Mouse (Mus musculus) heart, embryonic 10.5 days (tissue): ENCODE data around the gene Pde4b. TPM values are rescaled to one million over a fixed set of nuclear protein-coding genes. Genes with fewer than 3 reads are reported as not detected.

ENCODE experiments used
- DNase-seq: peaks from one replicate; pipeline ENCODE4 v3.0.0-alpha.2; 2017; ENCODE audit warnings: low spot score
- H3K27ac ChIP-seq: fragments of 300-500 bp; sonication (generic); 2 replicates; pipeline ENCODE4 v1.5.1; 2016; ENCODE audit warnings: mild to moderate bottlenecking
- H3K27me3 ChIP-seq: fragments of 300-500 bp; sonication (generic); 2 replicates; pipeline ENCODE4 v1.6.1; 2016; ENCODE audit warnings: mild to moderate bottlenecking; ENCODE audit not compliant: poor library complexity, insufficient read depth, severe bottlenecking
- H3K36me3 ChIP-seq: fragments of 300-500 bp; sonication (generic); 2 replicates; pipeline ENCODE4 v1.6.1; 2016; ENCODE audit warnings: mild to moderate bottlenecking, moderate library complexity
- H3K4me1 ChIP-seq: fragments of 300-500 bp; sonication (generic); 2 replicates; pipeline ENCODE4 v1.6.1; 2016; ENCODE audit warnings: mild to moderate bottlenecking
- H3K4me3 ChIP-seq: fragments of 300-500 bp; sonication (generic); 2 replicates; pipeline ENCODE4 v1.5.1; 2016; ENCODE audit warnings: mild to moderate bottlenecking, moderate library complexity
- H3K9me3 ChIP-seq: fragments of 300-500 bp; sonication (generic); 2 replicates; pipeline ENCODE4 v1.6.1; 2016; ENCODE audit warnings: mild to moderate bottlenecking, moderate library complexity
- WGBS: fragments of 180-500 bp; shearing (Covaris S2); methylation state at CpG from one replicate; pipeline ENCODE4 v1.1.7; 2016; 5-methylcytosine and 5-hydroxymethylcytosine counted together
- polyA plus RNA-seq: library from polyadenylated mRNA; unstranded; fragments of >200 nt; fragmentation: Nextera tagmentation; extraction: Ambion mirVana; gene quantifications from 2 replicates; pipeline ENCODE4 v1.2.1, GENCODE M21; 2016

Pde4b gene
- polyA plus RNA-seq, 1 experiment from 2014 or later, result 13.9 TPM

DNA sequence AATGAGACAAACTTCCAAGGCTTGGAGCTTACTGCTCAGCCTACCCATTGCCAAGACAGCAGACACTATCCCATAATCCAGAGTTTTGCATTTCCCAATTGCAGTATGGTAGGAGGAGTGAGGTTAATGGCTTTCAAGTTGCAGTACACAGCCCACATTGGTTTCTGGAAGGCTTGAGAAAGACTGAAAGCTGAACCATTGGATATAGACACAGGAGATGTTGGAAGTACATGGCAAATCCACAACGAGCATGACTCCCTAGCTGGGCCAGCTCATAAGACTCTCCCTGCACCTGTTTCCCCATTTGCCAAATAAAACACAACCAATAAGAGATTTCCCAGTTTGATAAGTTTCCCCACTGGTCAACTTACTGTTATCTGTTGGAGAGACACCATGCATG is 450.9 kb downstream of the Pde4b start:
- H3K4me1 ChIP-seq, result peaks cover 5% of the 10 kb centered on the region; the same call in 1 of the 2 replicates
- no peak overlapping the region for H3K27ac ChIP-seq
- no peaks in the 10 kb centered on the region for H3K27me3 ChIP-seq
- H3K36me3 ChIP-seq, result no peaks in the 10 kb centered on the region
- 72% methylated on average over 1 of the region's 1 CpGs for WGBS
- no peak for DNase-seq
- no peak overlapping the region for H3K4me3 ChIP-seq
- no peaks in the 10 kb centered on the region for H3K9me3 ChIP-seq

DNA sequence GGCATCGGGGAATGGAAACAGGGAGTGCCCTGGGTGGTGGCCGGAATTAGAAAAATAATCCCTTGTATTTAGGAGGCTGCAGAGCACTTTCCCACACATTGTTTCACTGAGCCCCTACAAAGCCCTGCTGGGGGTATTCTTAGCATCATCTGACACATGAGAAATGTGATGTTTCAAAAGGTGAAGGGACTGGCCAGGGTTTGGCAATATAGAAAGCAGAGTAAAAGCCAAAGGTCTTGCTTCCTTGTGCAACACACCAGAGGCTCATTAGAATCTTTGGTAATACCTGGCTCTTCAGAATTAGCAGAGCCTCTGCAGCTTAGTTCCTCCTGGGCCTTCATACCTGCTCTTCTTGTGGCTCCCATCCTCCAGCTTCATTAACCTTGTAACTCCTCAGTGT is 451.4 kb downstream of the Pde4b start:
- Histone ChIP-seq H3K4me1 (peaks cover 5% of the 10 kb centered on the region; the same call in 1 of the 2 replicates), H3K9me3 (no peaks in the 10 kb centered on the region), H3K27ac (no peak overlapping the region), H3K27me3 (no peaks in the 10 kb centered on the region), H3K36me3 (no peaks in the 10 kb centered on the region), H3K4me3 (no peak overlapping the region)
- no peak for DNase-seq
- 77% methylated on average over 2 of the region's 2 CpGs for WGBS

GRCm38 (mm10) chr4:102539598-102540180 is 452.3 kb downstream of the Pde4b start:
- Histone ChIP-seq H3K27ac (no peak overlapping the region), H3K9me3 (no peaks in the 10 kb centered on the region), H3K27me3 (no peaks in the 10 kb centered on the region), H3K4me3 (no peak overlapping the region), H3K4me1 (peaks cover 5% of the 10 kb centered on the region; the same call in 1 of the 2 replicates), H3K36me3 (no peaks in the 10 kb centered on the region)
- no peak for DNase-seq
- 75% methylated on average over 5 of the region's 5 CpGs for WGBS

- Histone ChIP-seq H3K27ac (no peak overlapping the region), H3K4me1 (peaks cover 5% of the 10 kb centered on the region; the same call in 1 of the 2 replicates), H3K9me3 (no peaks in the 10 kb centered on the region), H3K36me3 (no peaks in the 10 kb centered on the region), H3K4me3 (no peak overlapping the region), H3K27me3 (no peaks in the 10 kb centered on the region)
- no peak for DNase-seq
- 89% methylated on average over 3 of the region's 3 CpGs for WGBS
These were observed 455.6 kb downstream of the Pde4b start for GRCm38 (mm10) chr4:102542976-102543375.

DNA sequence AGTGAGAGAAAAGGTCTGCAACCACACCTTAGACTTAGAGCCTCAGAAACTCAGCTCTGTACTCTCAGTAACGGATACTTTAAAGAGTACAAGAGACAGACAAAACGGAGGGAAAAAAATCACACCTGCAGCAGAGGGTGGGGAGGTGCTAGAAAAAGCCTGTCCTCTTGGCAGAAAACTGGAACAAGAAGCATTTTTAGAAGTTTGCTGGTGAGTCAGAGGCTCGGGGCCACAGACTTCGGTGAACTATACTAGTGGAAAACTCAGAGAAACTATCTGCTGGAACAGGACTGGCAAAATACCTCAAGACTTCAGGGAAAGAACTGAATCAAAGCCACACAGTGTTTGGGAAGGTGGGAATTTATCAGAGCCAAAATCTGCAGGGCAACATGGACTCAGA is 457.9 kb downstream of the Pde4b start:
- H3K4me3 ChIP-seq, result no peak overlapping the region
- 86% methylated on average over 4 of the region's 4 CpGs for WGBS
- H3K27ac ChIP-seq, result no peak overlapping the region

DNA sequence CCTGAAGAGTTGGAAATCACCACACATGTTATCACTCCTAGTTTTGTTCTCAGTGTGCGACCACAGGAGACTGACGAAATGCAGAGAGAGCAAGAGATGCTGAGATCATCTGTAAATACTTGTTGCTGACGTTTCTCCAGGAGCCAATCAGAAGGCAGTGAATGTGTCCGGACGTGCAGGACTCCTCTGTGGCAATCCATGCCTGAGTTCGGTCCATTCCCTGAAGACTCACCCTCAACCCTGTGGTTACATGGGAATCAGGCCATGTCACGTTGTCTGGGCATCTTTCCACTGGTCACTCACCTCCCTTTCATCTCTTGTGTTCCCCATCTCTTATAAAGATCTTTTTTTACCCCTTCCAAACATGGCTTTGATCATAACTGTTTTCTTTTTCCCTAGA is 468.2 kb downstream of the Pde4b start:
- H3K4me3 ChIP-seq, result no peak overlapping the region

More for the DNA sequence above, 457.9 kb downstream of the Pde4b start:
- Histone ChIP-seq H3K9me3 (no peaks in the 10 kb centered on the region), H3K36me3 (no peaks in the 10 kb centered on the region), H3K4me1 (no peaks in the 10 kb centered on the region; the same call in 1 of the 2 replicates), H3K27me3 (no peaks in the 10 kb centered on the region)
- no peak for DNase-seq

GRCm38 (mm10) chr4:102557006-102557405 is 469.7 kb downstream of the Pde4b start:
- no peaks in the 10 kb centered on the region for H3K36me3 ChIP-seq
- no peak overlapping the region for H3K4me3 ChIP-seq
- DNase-seq, result no peak
- WGBS, result 63% methylated on average over 2 of the region's 2 CpGs
- no peak overlapping the region for H3K27ac ChIP-seq
- peaks cover 11% of the 10 kb centered on the region; the same call in 1 of the 2 replicates for H3K4me1 ChIP-seq
- no peaks in the 10 kb centered on the region for H3K9me3 ChIP-seq
- H3K27me3 ChIP-seq, result no peaks in the 10 kb centered on the region

More for the DNA sequence above, 468.2 kb downstream of the Pde4b start:
- Histone ChIP-seq H3K27me3 (no peaks in the 10 kb centered on the region), H3K27ac (no peak overlapping the region), H3K36me3 (no peaks in the 10 kb centered on the region), H3K4me1 (peaks cover 11% of the 10 kb centered on the region; the same call in 1 of the 2 replicates), H3K9me3 (no peaks in the 10 kb centered on the region)
- WGBS, result 64% methylated on average over 7 of the region's 7 CpGs
- no peak for DNase-seq

DNA sequence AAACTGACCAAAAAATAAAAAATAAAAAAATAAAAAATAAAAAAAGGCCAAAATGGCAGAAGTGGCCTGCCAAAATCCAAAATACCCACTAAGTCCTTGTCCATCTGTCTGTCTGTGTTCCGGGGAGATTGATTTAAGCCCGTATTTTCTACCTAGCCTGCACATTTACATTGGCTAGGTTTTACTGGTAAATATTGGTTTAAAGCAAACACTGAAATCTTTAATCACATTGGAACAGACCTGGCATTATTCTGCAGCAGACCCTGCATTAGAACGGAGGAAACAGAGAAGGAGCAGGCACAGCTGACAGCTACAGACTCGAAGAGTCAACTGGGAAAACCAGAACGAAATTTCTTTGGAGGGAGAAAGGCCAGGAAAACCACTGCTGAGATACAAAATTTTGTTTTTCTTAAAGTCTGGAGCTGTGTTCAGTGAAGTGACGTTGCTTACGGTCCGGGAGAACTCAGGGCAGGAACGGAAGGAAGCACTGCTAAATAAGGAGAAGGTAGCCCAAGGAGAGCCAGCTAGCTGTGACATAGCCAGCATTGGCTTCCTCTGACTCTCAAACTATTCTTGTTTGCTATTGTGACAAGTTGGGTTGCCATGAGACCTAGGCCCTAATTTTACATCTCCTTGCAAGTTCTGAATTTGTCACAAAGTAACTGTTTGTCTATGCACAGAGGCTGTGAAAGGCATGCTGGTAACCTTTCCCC is 470.3 kb downstream of the Pde4b start:
- WGBS, result 59% methylated on average over 9 of the region's 9 CpGs
- Histone ChIP-seq H3K4me3 (no peak overlapping the region), H3K9me3 (no peaks in the 10 kb centered on the region), H3K27me3 (no peaks in the 10 kb centered on the region), H3K36me3 (no peaks in the 10 kb centered on the region), H3K4me1 (peaks cover 11% of the 10 kb centered on the region; the same call in 1 of the 2 replicates), H3K27ac (peak overlapping the region; percentile 52; the same call in 1 of the 2 replicates)
- DNase-seq, result no peak

DNA sequence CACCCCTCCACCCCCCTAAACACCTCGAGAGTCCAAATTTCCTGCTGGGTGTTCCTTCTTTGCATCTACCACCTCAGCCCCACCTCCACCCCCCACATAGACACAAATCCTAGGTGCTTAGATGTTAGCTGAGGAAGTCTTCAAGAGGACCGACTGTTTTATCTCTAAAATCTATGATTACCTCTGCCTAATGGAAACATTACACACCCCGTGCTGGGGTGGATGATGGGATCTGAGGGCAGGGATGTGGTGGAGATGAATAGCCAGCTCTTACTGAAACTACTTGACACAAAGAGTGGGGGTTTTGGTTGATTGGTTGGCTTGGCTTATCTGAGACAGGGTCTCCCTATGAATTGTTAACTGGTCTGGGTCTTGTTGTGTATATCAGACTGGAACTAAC is 471.0 kb downstream of the Pde4b start:
- Histone ChIP-seq H3K4me3 (no peak overlapping the region), H3K4me1 (peaks cover 11% of the 10 kb centered on the region; the same call in 1 of the 2 replicates), H3K27ac (no peak overlapping the region), H3K9me3 (no peaks in the 10 kb centered on the region), H3K27me3 (no peaks in the 10 kb centered on the region), H3K36me3 (no peaks in the 10 kb centered on the region)
- WGBS, result 45% methylated on average over 3 of the region's 3 CpGs
- DNase-seq, result no peak

GRCm38 (mm10) chr4:102560676-102561280 is 473.4 kb downstream of the Pde4b start:
- WGBS, result 84% methylated on average over 12 of the region's 12 CpGs
- H3K36me3 ChIP-seq, result no peaks in the 10 kb centered on the region
- H3K27me3 ChIP-seq, result no peaks in the 10 kb centered on the region
- peaks cover 16% of the 10 kb centered on the region; the same call in 1 of the 2 replicates for H3K4me1 ChIP-seq
- no peak overlapping the region for H3K27ac ChIP-seq
- no peaks in the 10 kb centered on the region for H3K9me3 ChIP-seq
- no peak overlapping the region for H3K4me3 ChIP-seq
- DNase-seq, result no peak

DNA sequence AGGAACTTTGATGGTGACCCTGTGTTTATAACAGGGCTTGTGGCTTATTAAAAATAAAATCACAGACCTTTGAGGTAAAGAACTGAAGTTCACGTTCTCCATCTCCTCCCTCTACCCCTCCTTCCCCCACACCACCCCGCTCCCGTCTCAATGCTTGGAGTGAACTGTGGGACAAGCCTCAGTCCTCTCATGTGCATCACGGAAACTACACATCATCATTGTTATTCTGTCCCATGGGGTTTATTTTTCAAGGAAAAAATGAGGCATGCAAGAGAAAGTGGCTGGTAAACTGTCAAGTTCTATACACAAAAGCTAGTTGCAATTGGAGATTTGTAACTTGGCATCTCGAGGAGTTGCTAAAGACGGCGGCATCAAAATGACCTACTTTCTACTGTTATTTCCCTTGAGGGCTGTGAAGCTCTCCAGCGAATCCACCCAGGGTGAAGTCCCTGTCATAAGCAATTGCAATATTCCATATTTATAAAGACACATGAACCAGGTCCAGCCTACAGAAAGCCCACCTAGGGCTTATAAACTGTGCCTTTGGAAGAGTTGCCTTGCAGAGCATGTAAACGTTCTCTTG is 476.0 kb downstream of the Pde4b start:
- H3K27me3 ChIP-seq, result no peaks in the 10 kb centered on the region
- no peak overlapping the region for H3K27ac ChIP-seq
- no peak for DNase-seq
- peaks cover 30% of the 10 kb centered on the region for H3K4me1 ChIP-seq
- 81% methylated on average over 9 of the region's 9 CpGs for WGBS
- H3K36me3 ChIP-seq, result no peaks in the 10 kb centered on the region
- H3K4me3 ChIP-seq, result no peak overlapping the region
- H3K9me3 ChIP-seq, result no peaks in the 10 kb centered on the region

- WGBS, result 74% methylated on average over 3 of the region's 3 CpGs
These were observed 476.9 kb downstream of the Pde4b start for GRCm38 (mm10) chr4:102564286-102564685.

DNA sequence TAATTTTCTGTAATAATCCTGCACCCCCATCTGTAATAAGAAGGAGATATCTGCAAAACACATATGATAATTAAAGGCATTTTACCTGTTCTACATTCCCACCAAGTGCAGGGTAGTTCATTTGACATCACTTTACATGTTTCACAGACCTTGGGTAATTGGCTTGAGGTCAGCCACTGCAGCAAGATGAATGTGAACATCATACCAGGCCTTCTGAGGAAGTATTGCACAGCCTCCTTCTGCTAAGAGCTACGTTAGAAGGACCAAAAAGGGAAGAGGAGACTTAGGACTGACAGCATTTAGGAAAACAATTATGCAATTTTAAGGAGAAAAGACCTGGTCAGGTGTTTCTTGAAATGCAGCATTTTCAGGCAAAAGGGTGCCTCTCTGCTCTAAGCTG is 479.1 kb downstream of the Pde4b start:
- no peak overlapping the region for H3K4me3 ChIP-seq
- peaks cover 52% of the 10 kb centered on the region for H3K4me1 ChIP-seq
- no peaks in the 10 kb centered on the region for H3K36me3 ChIP-seq
- no peak for DNase-seq
- no peaks in the 10 kb centered on the region for H3K9me3 ChIP-seq
- WGBS, result 48% methylated on average over 1 of the region's 1 CpGs
- no peaks in the 10 kb centered on the region for H3K27me3 ChIP-seq
- H3K27ac ChIP-seq, result no peak overlapping the region

More at GRCm38 (mm10) chr4:102564286-102564685, 476.9 kb downstream of the Pde4b start:
- Histone ChIP-seq H3K4me1 (peaks cover 36% of the 10 kb centered on the region), H3K36me3 (no peaks in the 10 kb centered on the region), H3K27me3 (no peaks in the 10 kb centered on the region), H3K4me3 (no peak overlapping the region), H3K9me3 (no peaks in the 10 kb centered on the region), H3K27ac (no peak overlapping the region)
- no peak for DNase-seq
